Mouse (Mus musculus) left cerebral cortex, postnatal 25 days (tissue): ENCODE data around the gene Tns2. TPM values are rescaled to one million over a fixed set of nuclear protein-coding genes. Genes with fewer than 3 reads are reported as not detected.
A peak's percentile ranks its signal among the peaks of the same experiment; 100 is the strongest.

Experiments
- DNase-seq, 2 experiments: peaks; one replicate each; pipeline ENCODE4 v3.0.0; 2022; ENCODE audit warnings: low spot score in 2 of 2, mixed read lengths in 1 of 2
- intact Hi-C: fragments of 180-260 bp; cut with DNase I; formaldehyde crosslinking; loops from one replicate; pipeline ENCODE4 v1.15.1; 2025
- total RNA-seq, 2 experiments: library from RNA; stranded (reverse); gene quantifications; 2 replicates each; pipeline ENCODE4 v1.2.3; 2021

Gene Tns2
- total RNA-seq, 2 experiments from 2014 or later = 11.8 to 19.1 TPM

GRCm38 (mm10) chr15:102106754-102107456, 6.7 kb downstream of the Tns2 start:
- no peak for DNase-seq
- intact Hi-C loops = loop anchor here (5.0 kb wide), 2 partner anchors 40 to 115 kb away; no protein-coding TSS in a partner anchor

- peak; percentile 72 for DNase-seq
- intact Hi-C loops = loop anchor here (5.0 kb wide), 2 partner anchors 39 to 114 kb away; no protein-coding TSS in a partner anchor
Observed at GRCm38 (mm10) chr15:102107689-102108573, 7.7 kb downstream of the Tns2 start.

DNA sequence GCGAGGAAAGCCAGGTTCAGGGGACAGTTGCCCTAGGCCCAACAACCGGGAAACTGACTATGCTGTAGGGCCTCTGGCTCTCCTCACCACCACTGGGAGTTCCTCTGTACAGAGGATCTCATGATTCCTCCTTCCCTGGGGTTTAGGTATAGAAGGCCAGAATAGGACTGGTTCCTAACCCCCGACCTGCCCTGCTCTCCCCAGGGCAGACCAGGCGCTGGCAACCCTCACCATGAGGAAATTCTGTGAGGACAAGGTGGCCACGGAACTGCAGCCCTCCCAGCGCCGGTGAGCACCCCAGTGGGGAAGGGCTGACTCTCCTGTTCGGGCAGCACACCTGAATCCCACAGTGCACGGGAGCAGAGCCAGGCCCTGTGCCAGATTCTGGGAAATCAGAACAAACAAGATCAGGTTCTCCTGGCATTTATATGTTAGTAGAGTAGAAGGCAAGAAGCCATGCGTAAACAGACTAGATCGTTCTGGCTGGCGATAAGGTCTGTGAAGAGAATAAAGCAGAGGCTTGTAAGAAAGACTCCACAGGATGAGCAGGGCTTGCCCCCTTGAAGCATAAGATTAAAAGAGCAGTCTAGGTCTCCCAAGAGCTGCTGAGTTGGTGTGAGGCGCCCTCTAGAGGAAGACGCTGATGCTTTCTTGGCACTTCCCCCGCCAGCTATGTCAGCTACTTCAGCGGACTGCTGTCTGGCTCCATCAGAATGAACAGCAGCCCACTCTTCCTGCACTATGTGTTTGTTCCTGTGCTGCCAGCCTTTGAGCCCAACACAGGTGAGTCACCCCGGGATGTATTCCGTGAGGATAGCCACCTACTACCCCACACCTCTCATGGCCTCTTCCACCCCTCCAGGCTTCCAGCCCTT, 8.7 kb downstream of the Tns2 start:
- intact Hi-C loops = loop anchor here (5.0 kb wide), 2 partner anchors 38 to 113 kb away; no protein-coding TSS in a partner anchor
- peak; percentile 82 to 89 for DNase-seq

GRCm38 (mm10) chr15:102110271-102110670, 10.1 kb downstream of the Tns2 start:
- no peak for DNase-seq
- intact Hi-C loops = no loop called here

GRCm38 (mm10) chr15:102110701-102111494, 10.7 kb downstream of the Tns2 start:
- no peak for DNase-seq
- intact Hi-C loops = no loop called here

GRCm38 (mm10) chr15:102111495-102111829, 11.2 kb downstream of the Tns2 start:
- intact Hi-C loops = no loop called here
- DNase-seq = no peak

DNA sequence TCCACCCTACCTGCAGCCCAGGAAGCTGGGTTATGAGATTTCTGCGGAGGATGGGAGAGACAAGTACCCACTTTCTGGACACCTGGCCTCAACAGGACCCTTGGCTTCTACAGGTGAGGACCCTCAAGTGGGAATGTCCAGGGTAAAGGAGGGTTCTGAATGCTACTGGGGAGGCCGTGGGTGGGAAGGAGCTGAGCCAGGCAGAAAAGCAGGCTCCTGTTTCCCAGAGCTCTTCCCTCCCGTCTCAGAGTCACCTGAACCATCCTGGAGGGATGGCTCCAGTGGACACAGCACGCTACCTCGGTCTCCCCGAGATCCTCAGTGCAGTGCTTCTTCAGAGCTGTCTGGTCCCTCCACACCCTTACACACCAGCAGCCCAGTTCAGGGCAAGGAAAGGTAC, 12.0 kb downstream of the Tns2 start:
- intact Hi-C loops = no loop called here

GRCm38 (mm10) chr15:102112827-102113226, 12.6 kb downstream of the Tns2 start:
- intact Hi-C loops = no loop called here
- no peak for DNase-seq

More for the DNA sequence above, 12.0 kb downstream of the Tns2 start:
- no peak for DNase-seq

DNA sequence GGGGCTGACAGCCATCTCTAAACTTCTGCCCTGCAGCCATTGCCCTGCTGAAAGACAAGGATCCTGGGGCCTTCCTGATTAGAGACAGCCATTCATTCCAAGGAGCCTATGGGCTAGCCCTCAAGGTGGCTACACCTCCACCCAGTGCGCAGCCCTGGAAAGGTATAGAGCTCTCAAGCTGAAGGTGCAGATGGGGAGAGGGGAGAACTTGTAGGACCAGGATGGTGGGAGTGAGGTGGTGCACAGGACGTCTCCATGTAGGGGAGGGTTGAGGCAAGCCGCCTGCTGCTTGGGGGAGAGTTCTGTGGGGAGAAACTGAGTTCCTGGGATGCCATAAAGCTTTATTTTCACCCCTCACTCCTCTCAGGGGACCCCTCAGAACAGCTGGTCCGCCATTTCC, 13.5 kb downstream of the Tns2 start:
- intact Hi-C loops = no loop called here

DNA sequence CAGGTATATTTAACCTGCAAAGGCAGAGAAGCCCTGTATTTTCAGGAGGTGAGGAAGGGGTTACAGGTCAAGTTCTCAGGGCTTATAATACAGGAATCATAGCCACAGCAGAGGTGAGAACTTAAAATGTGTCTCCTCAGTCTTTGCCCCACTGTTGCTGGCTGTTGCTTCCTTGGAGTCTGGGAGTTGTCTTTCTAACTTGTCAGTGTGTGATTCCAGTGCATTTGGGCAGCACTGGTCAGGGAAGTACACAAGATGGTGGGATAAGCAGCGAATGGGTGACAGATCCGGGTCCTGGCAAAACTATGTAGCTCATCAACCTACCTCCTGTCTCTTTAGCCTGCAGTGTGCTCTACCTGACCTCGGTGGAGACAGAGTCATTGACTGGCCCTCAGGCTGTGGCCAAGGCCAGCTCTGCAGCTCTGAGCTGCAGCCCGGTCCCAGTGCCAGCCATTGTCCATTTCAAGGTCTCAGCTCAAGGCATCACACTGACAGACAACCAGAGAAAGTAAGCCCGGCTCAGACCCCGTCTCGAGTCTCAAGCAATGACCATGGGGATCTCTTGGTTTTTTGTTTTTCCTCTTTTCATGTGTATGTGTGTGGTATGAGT, 14.5 kb downstream of the Tns2 start:
- DNase-seq = no peak
- intact Hi-C loops = no loop called here

More for the DNA sequence above, 13.5 kb downstream of the Tns2 start:
- no peak for DNase-seq

- no peak for DNase-seq
- intact Hi-C loops = no loop called here
Observed at GRCm38 (mm10) chr15:102115731-102116231, 15.6 kb downstream of the Tns2 start.

- intact Hi-C loops = no loop called here
- DNase-seq = no peak
Observed at GRCm38 (mm10) chr15:102116753-102117415, 16.7 kb downstream of the Tns2 start.

- DNase-seq = no peak
- intact Hi-C loops = no loop called here
Observed at GRCm38 (mm10) chr15:102117461-102118443, 17.5 kb downstream of the Tns2 start.

DNA sequence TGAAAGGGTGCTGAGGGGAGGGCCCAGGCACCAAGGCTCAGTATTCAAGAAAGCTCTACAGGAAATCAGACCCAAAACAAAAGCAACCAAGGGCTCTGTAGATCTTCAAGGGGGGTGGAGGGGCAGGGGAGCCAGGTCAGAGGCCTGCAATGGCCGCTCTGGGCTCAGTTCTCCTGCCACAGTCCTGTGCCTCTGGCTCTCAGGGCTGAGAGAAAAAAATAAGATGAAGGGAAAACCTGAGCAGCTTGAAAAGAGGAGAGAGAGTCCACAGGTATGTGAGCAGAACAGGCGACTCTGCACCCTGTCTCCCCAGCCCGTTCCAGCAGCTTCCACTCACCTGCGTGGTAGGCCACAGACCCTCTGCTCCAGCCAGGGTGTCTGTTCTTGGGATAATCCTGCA, 18.4 kb downstream of the Tns2 start:
- DNase-seq = no peak
- intact Hi-C loops = no loop called here

DNA sequence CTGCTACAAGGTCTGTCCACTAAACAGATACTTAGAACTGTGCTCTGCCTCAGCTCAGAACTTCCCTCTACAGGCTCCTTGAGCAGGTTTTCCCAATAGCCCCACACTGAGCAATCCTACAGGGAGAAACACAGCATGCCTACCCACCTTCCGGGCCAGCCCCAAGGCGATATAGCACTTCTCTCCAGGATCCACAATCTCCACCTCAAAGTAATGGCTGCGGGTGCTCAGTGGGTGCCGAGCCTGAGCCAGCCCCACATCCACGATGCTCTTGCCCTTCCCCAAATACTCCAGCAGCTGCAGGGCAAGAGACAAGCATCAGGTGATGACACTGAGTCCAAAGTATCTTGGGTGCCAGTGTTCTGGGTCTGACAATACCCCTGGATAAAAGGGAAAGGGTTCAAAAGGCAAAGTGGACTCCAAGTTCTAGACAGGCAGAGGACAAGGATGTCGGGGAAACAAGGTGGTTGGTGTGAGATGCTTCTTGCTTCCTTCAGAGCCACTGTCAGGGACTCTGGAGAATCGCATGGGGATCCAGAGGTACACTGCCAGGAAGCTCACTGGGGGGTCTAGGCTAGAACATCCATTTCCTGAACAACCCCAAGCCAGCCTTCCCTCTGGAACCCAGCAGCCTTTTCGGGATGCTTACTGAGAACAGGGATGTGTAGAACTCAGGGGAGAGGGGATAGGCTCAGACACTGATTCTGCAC, 19.1 kb downstream of the Tns2 start:
- intact Hi-C loops = no loop called here
- no peak for DNase-seq

GRCm38 (mm10) chr15:102119831-102120170, 19.6 kb downstream of the Tns2 start:
- DNase-seq = no peak
- intact Hi-C loops = no loop called here
